Mouse (Mus musculus): ENCODE results near the gene Adar. TPM values are rescaled to one million over a fixed set of nuclear protein-coding genes. Genes with fewer than 3 reads are reported as not detected.

Gene Adar
- total and polyA plus RNA-seq, 2 experiments from 2014 or later, result 22.9 to 77.1 TPM

GRCm38 (mm10) chr3:89772968-89773709 lies 58.3 kb downstream of the Adar start, which contains the start of gene Ube2q1:
TSS of gene Ube2q1 (plus strand) at chr3:89773616.
- under 1% methylated on average over 57 of the region's 90 CpGs for WGBS

DNA sequence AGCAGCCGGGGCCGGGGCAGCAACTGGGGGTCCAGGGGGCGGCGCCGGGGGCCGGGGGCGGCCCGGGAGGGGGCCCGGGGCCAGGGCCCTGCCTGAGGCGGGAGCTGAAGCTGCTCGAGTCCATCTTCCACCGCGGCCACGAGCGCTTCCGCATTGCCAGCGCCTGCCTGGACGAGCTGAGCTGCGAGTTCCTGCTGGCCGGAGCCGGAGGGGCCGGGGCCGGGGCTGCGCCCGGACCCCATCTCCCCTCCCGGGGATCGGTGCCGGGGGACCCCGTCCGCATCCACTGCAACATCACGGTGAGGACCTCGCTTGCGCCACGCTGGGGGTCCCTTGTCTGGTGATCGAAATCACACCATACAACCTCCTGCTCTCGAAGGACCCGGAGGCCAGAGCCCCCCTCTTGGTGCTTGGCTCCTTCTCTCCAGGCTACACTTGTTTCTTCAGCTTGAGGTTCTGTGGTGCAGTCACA lies 59.0 kb downstream of the Adar start:
- 1% methylated on average over 26 of the region's 37 CpGs for WGBS
- DNase-seq (ENCODE audit: low spot score), result peak; percentile 22
- ATAC-seq (ENCODE audit: low FRiP score), result no peak; the same call in none of the 2 replicates

More at GRCm38 (mm10) chr3:89772968-89773709, 58.3 kb downstream of the Adar start, which contains the start of gene Ube2q1:
- Histone ChIP-seq H3K27me3 (ENCODE audit: insufficient read depth, low read length) (no peaks in the 10 kb centered on the region), H3K4me2 (ENCODE audit: low read depth, low read length, poor library complexity, severe bottlenecking) (peak within 1 kb of the TSS; percentile 92), H3K36me3 (ENCODE audit: insufficient read depth, low read length) (peaks cover 13% of the 10 kb centered on the region), H3K4me3 (ENCODE audit: low read depth, low read length) (peak within 1 kb of the TSS; percentile 94), H3K4me1 (ENCODE audit: insufficient read depth, low read length) (peaks cover 14% of the 10 kb centered on the region), H3K9me3 (ENCODE audit: low read length) (no peaks in the 10 kb centered on the region), H3K27ac (ENCODE audit: low read depth, low read length) (peak within 1 kb of the TSS; percentile 93), H3K9ac (replicated peaks; ENCODE audit: low read length, poor library complexity, severe bottlenecking) (peak within 1 kb of the TSS; percentile 97)
- TF ChIP-seq CTCF (IDR thresholded peaks at IDR 0.05), result no peak
- ATAC-seq (ENCODE audit: low FRiP score) (peak; percentile 96), DNase-seq (ENCODE audit: low spot score) (peak; percentile 98)

GRCm38 (mm10) chr3:89774236-89774960 lies 59.6 kb downstream of the Adar start:
- Histone ChIP-seq H3K9me3 (ENCODE audit: low read length) (no peaks in the 10 kb centered on the region), H3K36me3 (ENCODE audit: insufficient read depth, low read length) (peaks cover 23% of the 10 kb centered on the region), H3K9ac (replicated peaks; ENCODE audit: low read length, poor library complexity, severe bottlenecking) (peak overlapping the region; percentile 97), H3K27ac (ENCODE audit: low read depth, low read length) (peak overlapping the region; percentile 93), H3K4me3 (ENCODE audit: low read depth, low read length) (peak overlapping the region; percentile 94), H3K4me2 (ENCODE audit: low read depth, low read length, poor library complexity, severe bottlenecking) (peak overlapping the region; percentile 92), H3K4me1 (ENCODE audit: insufficient read depth, low read length) (peaks cover 14% of the 10 kb centered on the region), H3K27me3 (ENCODE audit: insufficient read depth, low read length) (no peaks in the 10 kb centered on the region)
- WGBS, result 50% methylated on average over 15 of the region's 15 CpGs
- DNase-seq (ENCODE audit: low spot score), result no peak
- no peak for TF ChIP-seq CTCF (IDR thresholded peaks at IDR 0.05)
- no peak for ATAC-seq (ENCODE audit: low FRiP score)

More for the DNA sequence above, 59.0 kb downstream of the Adar start:
- H3K9me3 ChIP-seq (ENCODE audit: low read length), result no peaks in the 10 kb centered on the region
- H3K4me2 ChIP-seq (ENCODE audit: low read depth, low read length, poor library complexity, severe bottlenecking), result peak overlapping the region; percentile 92
- H3K27me3 ChIP-seq (ENCODE audit: insufficient read depth, low read length), result no peaks in the 10 kb centered on the region
- H3K4me3 ChIP-seq (ENCODE audit: low read depth, low read length), result peak overlapping the region; percentile 94
- H3K9ac ChIP-seq (replicated peaks; ENCODE audit: low read length, poor library complexity, severe bottlenecking), result peak overlapping the region; percentile 97
- H3K36me3 ChIP-seq (ENCODE audit: insufficient read depth, low read length), result peaks cover 19% of the 10 kb centered on the region
- TF ChIP-seq CTCF (IDR thresholded peaks at IDR 0.05), result no peak
- peak overlapping the region; percentile 93 for H3K27ac ChIP-seq (ENCODE audit: low read depth, low read length)
- H3K4me1 ChIP-seq (ENCODE audit: insufficient read depth, low read length), result peaks cover 14% of the 10 kb centered on the region

DNA sequence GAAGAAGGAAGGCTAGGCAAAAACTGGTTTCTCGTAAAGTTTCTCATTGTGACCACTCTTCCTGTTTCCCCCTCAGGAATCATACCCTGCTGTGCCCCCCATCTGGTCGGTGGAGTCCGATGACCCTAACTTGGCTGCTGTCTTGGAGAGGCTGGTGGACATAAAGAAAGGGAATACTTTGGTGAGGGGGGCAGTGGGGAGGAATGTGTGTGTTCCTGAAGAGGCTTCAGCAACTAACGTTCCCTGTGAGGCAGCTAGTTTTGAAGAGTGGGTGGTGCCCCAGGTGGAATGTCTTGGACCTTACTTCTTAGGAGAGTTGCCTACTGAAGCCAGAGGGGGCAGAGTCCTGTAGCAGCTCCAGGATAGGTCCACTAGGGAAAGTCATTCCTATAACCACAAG lies 61.2 kb downstream of the Adar start:
- Histone ChIP-seq H3K4me3 (ENCODE audit: low read depth, low read length) (no peak overlapping the region), H3K36me3 (ENCODE audit: insufficient read depth, low read length) (peaks cover 38% of the 10 kb centered on the region), H3K9me3 (ENCODE audit: low read length) (no peaks in the 10 kb centered on the region), H3K4me1 (ENCODE audit: insufficient read depth, low read length) (peaks cover 14% of the 10 kb centered on the region), H3K27ac (ENCODE audit: low read depth, low read length) (no peak overlapping the region), H3K9ac (replicated peaks; ENCODE audit: low read length, poor library complexity, severe bottlenecking) (no peak overlapping the region), H3K27me3 (ENCODE audit: insufficient read depth, low read length) (no peaks in the 10 kb centered on the region), H3K4me2 (ENCODE audit: low read depth, low read length, poor library complexity, severe bottlenecking) (no peak overlapping the region)
- no peak for ATAC-seq (ENCODE audit: low FRiP score)
- no peak; the same call in 1 of the 2 replicates for TF ChIP-seq CTCF (IDR thresholded peaks at IDR 0.05)
- no peak for DNase-seq (ENCODE audit: low spot score)
- WGBS, result 80% methylated on average over 4 of the region's 4 CpGs

- no peak overlapping the region for H3K4me3 ChIP-seq (ENCODE audit: low read depth, low read length)
- no peak for ATAC-seq (ENCODE audit: low FRiP score)
- TF ChIP-seq CTCF (IDR thresholded peaks at IDR 0.05), result no peak
Measured at GRCm38 (mm10) chr3:89780102-89780501, 65.3 kb downstream of the Adar start.

More at GRCm38 (mm10) chr3:89780102-89780501, 65.3 kb downstream of the Adar start:
- Histone ChIP-seq H3K9me3 (ENCODE audit: low read length) (no peaks in the 10 kb centered on the region), H3K27me3 (ENCODE audit: insufficient read depth, low read length) (no peaks in the 10 kb centered on the region), H3K36me3 (ENCODE audit: insufficient read depth, low read length) (peaks cover 57% of the 10 kb centered on the region), H3K27ac (ENCODE audit: low read depth, low read length) (no peak overlapping the region), H3K9ac (replicated peaks; ENCODE audit: low read length, poor library complexity, severe bottlenecking) (no peak overlapping the region), H3K4me1 (ENCODE audit: insufficient read depth, low read length) (peaks cover 3% of the 10 kb centered on the region), H3K4me2 (ENCODE audit: low read depth, low read length, poor library complexity, severe bottlenecking) (no peak overlapping the region)
- no peak for DNase-seq (ENCODE audit: low spot score)
- WGBS, result 83% methylated on average over 4 of the region's 4 CpGs

Measured in midbrain, postnatal 0 days (tissue).